Mouse (Mus musculus) liver, embryonic 14.5 days (tissue): ENCODE results near the gene Camk2d.

Source experiments
- CTCF ChIP-seq: IDR thresholded peaks from 2 replicates; pipeline ENCODE4 v1.5.1; 2016; ENCODE audit warnings: antibody characterized with exemption, low read depth, control low read depth
- EP300 ChIP-seq: IDR thresholded peaks from 2 replicates; pipeline ENCODE4 v1.6.1; 2016; ENCODE audit warnings: antibody characterized with exemption, low read depth

- TF ChIP-seq CTCF = no peak
- no peak for TF ChIP-seq EP300
Observed at GRCm38 (mm10) chr3:126764745-126765144, 168.6 kb downstream of the Camk2d start.
